Mouse (Mus musculus): ENCODE measurements around the gene Hdac7. TPM values are rescaled to one million over a fixed set of nuclear protein-coding genes. Genes with fewer than 3 reads are reported as not detected.

Gene Hdac7
- polyA plus RNA-seq, 1 experiment from 2014 or later, result 29.8 TPM

DNA sequence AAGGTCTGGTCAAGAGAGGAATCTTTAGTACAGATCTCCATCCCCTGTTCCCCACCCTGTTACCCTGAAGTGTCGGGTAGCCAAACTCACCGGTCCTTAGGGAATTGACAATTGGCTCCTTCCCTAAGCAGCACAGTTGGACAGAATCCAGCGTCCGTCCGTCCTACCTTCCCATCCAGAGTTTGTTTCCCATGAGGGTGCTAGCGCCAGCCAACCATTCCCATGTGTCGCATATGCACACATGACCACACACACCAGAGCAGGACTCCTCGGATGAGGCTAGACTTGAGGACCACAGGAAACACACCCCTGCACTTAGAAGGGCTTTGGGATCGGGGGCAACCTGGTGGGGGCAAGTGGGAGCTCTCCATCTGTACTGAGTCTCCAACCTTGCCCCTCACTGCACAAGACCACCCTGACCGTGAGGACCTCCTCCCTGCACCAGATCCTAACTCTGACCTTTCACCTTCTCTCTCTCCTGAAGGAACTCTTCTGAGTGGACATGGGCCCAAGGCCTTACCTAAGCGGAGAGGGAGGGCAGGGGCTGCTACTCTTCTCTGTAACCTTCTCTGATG is 53.1 kb downstream of the Hdac7 start:
- no peaks in the 10 kb centered on the region for H3K4me1 ChIP-seq (ENCODE audit: control insufficient read depth, insufficient read depth, low read length)
- H3K9ac ChIP-seq (replicated peaks; ENCODE audit: low read length), result no peak overlapping the region
- H3K27me3 ChIP-seq (ENCODE audit: control insufficient read depth, insufficient read depth, low read length), result no peaks in the 10 kb centered on the region
- WGBS, result 92% methylated on average over 11 of the region's 11 CpGs
- H3K9me3 ChIP-seq (ENCODE audit: control insufficient read depth, low read length), result no peaks in the 10 kb centered on the region
- H3K4me2 ChIP-seq (ENCODE audit: low read length), result no peak overlapping the region
- H3K27ac ChIP-seq (replicated peaks; ENCODE audit: low read depth, low read length), result no peak overlapping the region
- ATAC-seq (ENCODE audit: low FRiP score, low TSS enrichment), result no peak
- H3K36me3 ChIP-seq (ENCODE audit: control insufficient read depth, insufficient read depth, low read length), result peaks cover 50% of the 10 kb centered on the region
- no peak overlapping the region for H3K4me3 ChIP-seq (replicated peaks; ENCODE audit: low read depth, low read length)
- DNase-seq, result no peak

DNA sequence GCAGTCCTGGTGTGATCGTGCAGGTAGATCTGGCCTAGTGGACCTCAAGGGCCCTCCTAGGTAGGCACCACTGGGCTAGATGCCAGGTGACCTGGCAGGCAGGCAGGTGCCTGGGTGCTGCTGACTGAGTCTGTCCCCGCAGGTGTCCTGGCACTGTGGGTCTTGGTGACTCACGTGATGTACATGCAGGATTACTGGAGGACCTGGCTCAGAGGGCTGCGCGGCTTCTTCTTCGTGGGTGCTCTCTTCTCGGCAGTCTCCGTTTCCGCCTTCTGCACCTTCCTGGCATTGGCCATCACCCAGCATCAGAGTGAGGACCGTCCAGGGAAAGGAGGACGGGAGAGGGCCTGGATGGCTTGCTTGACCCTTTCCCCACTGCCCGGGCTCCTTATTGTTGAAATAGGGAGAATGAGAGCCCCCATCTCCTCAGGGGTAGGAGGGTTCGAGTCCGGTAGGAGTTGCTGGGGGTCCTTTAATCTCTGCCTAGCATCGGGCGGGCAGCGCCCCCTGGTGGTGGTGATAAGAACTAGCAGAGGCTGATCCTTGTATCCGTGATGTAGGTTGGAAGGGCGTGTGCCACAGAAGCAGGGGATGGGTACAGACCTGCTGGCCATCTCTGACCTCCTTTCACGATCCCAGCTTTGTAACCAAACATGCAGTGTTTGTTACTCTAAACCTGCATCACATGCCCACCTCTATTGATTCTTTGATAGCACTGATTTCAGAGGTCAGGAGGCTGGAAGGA is 54.4 kb downstream of the Hdac7 start:
- Histone ChIP-seq H3K9me3 (ENCODE audit: control insufficient read depth, low read length) (no peaks in the 10 kb centered on the region), H3K36me3 (ENCODE audit: control insufficient read depth, insufficient read depth, low read length) (peaks cover 37% of the 10 kb centered on the region), H3K27ac (replicated peaks; ENCODE audit: low read depth, low read length) (no peak overlapping the region), H3K4me2 (ENCODE audit: low read length) (no peak overlapping the region), H3K9ac (replicated peaks; ENCODE audit: low read length) (no peak overlapping the region), H3K27me3 (ENCODE audit: control insufficient read depth, insufficient read depth, low read length) (no peaks in the 10 kb centered on the region), H3K4me1 (ENCODE audit: control insufficient read depth, insufficient read depth, low read length) (peaks cover 4% of the 10 kb centered on the region), H3K4me3 (replicated peaks; ENCODE audit: low read depth, low read length) (no peak overlapping the region)
- 56% methylated on average over 20 of the region's 20 CpGs for WGBS
- DNase-seq (peak; percentile 76), ATAC-seq (ENCODE audit: low FRiP score, low TSS enrichment) (no peak)

DNA sequence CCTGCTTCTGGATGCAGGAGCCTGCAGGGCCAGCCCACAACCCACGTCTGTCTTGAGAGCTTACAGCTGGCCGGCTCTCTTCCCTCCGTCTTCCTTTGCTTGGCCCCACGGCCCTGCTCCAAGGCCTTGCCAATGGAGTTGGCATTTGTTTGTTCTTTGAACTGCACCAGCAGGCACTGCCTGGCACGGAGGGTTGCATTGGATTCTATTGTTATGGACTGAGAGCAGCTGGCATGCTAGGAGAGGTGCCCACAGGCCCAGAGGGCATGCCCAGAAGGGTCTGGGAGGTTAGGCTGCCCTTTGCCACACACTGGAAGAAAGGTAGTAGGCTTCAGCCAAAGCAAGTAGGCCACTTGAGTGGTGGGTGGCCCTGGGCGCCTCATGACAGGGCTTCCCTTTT is 55.5 kb downstream of the Hdac7 start:
- ATAC-seq (ENCODE audit: low FRiP score, low TSS enrichment) (no peak), DNase-seq (no peak)
- H3K36me3 ChIP-seq (ENCODE audit: control insufficient read depth, insufficient read depth, low read length), result peaks cover 29% of the 10 kb centered on the region
- H3K27ac ChIP-seq (replicated peaks; ENCODE audit: low read depth, low read length), result no peak overlapping the region
- no peak overlapping the region for H3K4me3 ChIP-seq (replicated peaks; ENCODE audit: low read depth, low read length)
- 63% methylated on average over 6 of the region's 6 CpGs for WGBS
- no peak overlapping the region for H3K9ac ChIP-seq (replicated peaks; ENCODE audit: low read length)
- H3K4me1 ChIP-seq (ENCODE audit: control insufficient read depth, insufficient read depth, low read length), result peaks cover 6% of the 10 kb centered on the region
- no peaks in the 10 kb centered on the region for H3K9me3 ChIP-seq (ENCODE audit: control insufficient read depth, low read length)
- no peaks in the 10 kb centered on the region for H3K27me3 ChIP-seq (ENCODE audit: control insufficient read depth, insufficient read depth, low read length)
- no peak overlapping the region for H3K4me2 ChIP-seq (ENCODE audit: low read length)

DNA sequence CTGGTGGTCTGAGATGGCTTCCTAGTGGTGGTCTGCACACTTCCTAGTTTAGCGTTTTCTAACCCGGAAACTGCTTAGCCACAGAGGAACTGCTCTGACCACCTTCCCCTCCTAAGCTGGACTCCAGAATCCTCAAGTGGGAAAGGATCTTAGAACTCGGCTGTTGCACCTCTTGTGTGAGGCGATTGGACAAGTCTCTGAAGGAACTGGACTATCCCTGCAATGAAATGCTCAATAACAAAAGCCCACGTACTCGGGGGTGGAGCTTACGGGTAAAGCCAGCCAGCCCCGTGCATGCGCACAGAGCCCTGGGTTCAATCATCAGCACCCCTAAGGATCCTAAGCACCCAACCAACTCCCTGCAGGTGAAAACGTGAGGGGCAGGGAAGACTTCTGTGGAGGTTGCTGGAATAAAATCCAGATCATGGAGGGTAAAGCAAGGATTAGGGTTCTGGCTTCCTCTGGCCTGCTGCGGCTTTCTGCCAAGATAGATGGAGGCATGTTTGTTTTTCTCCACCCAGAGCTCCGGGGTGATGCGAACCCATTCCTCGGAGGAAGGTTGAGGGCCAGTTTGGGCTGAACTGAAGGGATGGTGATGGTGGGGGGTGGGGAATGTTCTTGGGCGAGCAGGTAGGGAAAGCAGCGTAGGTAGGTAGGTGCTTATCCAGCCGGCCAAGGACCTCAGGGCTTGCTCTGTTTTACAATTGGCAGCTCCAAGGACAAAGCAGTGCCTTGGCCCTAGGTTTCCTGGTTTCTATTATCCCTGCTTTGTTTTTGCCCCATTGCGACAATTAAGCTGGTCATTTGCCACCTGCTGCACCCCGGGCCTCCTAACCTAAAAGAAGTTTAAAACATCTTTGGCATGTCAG is 56.3 kb downstream of the Hdac7 start:
- WGBS, result 77% methylated on average over 19 of the region's 19 CpGs
- peaks cover 6% of the 10 kb centered on the region for H3K4me1 ChIP-seq (ENCODE audit: control insufficient read depth, insufficient read depth, low read length)
- H3K9ac ChIP-seq (replicated peaks; ENCODE audit: low read length), result no peak overlapping the region
- ATAC-seq (ENCODE audit: low FRiP score, low TSS enrichment) (no peak), DNase-seq (no peak)
- H3K27me3 ChIP-seq (ENCODE audit: control insufficient read depth, insufficient read depth, low read length), result no peaks in the 10 kb centered on the region
- H3K27ac ChIP-seq (replicated peaks; ENCODE audit: low read depth, low read length), result no peak overlapping the region
- H3K9me3 ChIP-seq (ENCODE audit: control insufficient read depth, low read length), result no peaks in the 10 kb centered on the region
- H3K4me3 ChIP-seq (replicated peaks; ENCODE audit: low read depth, low read length), result no peak overlapping the region
- no peak overlapping the region for H3K4me2 ChIP-seq (ENCODE audit: low read length)
- H3K36me3 ChIP-seq (ENCODE audit: control insufficient read depth, insufficient read depth, low read length), result peaks cover 21% of the 10 kb centered on the region

DNA sequence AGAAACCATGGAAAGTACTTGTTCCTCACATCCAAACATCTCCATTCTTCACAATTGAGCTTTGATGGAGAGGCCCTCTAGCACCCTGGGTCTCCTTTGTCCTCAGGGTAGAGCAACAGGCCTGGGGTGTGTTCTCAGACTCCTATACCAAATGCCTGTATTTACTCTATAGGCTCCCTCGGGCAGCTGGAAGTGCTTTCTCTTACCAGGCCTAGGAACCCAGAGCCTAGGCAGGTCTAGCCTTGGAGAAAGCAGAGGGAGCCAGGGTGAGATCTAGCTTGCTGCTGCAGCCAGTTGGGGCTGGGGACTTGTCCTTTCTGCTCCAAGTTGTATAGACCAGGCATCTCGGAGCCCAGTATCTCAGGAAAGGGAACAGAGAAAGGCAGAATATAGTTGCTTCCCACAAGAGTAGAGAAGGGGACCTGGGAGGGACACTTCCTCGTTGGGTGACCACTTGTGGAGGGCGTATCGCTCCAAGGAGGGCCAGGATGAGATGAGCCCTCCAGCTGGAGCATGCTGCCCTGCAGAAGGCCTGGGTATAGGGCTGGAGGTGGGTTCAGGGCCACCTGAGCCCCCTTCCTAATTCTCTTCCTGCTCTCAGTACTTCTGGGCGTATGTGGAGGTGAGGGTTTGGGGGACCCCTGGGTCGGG is 57.0 kb downstream of the Hdac7 start:
- Histone ChIP-seq H3K27ac (replicated peaks; ENCODE audit: low read depth, low read length) (no peak overlapping the region), H3K4me3 (replicated peaks; ENCODE audit: low read depth, low read length) (no peak overlapping the region), H3K9me3 (ENCODE audit: control insufficient read depth, low read length) (no peaks in the 10 kb centered on the region), H3K36me3 (ENCODE audit: control insufficient read depth, insufficient read depth, low read length) (peaks cover 14% of the 10 kb centered on the region), H3K4me1 (ENCODE audit: control insufficient read depth, insufficient read depth, low read length) (peaks cover 8% of the 10 kb centered on the region), H3K4me2 (ENCODE audit: low read length) (no peak overlapping the region), H3K27me3 (ENCODE audit: control insufficient read depth, insufficient read depth, low read length) (no peaks in the 10 kb centered on the region), H3K9ac (replicated peaks; ENCODE audit: low read length) (no peak overlapping the region)
- ATAC-seq (ENCODE audit: low FRiP score, low TSS enrichment) (no peak), DNase-seq (no peak)
- 84% methylated on average over 7 of the region's 7 CpGs for WGBS

DNA sequence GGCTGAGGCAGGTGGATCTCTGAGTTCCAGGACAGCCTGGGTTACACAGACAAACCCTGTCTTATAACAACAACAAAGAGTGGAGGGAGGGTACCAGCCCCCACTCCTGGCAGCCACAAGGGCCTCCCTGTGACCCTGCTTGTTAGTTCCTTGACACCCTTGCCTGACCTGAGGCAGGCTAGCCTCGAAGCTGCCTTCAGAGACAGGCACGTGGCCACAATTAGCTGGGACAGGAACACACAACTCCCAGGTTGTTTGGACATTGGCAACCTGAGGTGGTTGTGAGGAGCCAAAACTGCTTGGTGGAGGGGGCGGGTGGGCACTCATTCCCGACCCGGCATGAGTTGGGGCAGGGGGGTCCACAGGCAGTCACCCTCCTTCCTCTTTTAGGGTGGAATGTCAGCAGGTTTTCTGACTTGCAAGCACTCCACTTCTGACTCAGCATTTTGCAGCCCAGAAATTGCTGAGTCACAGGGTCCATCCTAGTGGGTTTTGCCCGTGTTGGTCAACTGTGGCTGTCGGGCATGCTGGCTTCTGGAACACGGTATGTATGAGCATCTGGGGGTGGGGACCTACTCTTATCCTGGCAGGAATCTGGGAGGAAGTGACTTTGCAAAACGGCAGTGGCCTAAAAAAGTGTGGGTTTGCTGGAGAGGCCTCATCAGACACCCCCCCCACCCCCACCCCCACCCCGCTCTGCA is 57.7 kb downstream of the Hdac7 start:
- Histone ChIP-seq H3K27me3 (ENCODE audit: control insufficient read depth, insufficient read depth, low read length) (no peaks in the 10 kb centered on the region), H3K4me1 (ENCODE audit: control insufficient read depth, insufficient read depth, low read length) (peaks cover 11% of the 10 kb centered on the region), H3K27ac (replicated peaks; ENCODE audit: low read depth, low read length) (no peak overlapping the region), H3K9me3 (ENCODE audit: control insufficient read depth, low read length) (no peaks in the 10 kb centered on the region), H3K36me3 (ENCODE audit: control insufficient read depth, insufficient read depth, low read length) (peaks cover 7% of the 10 kb centered on the region; the same call in 1 of the 2 replicates), H3K9ac (replicated peaks; ENCODE audit: low read length) (no peak overlapping the region; the same call in 1 of the 2 replicates), H3K4me3 (replicated peaks; ENCODE audit: low read depth, low read length) (no peak overlapping the region), H3K4me2 (ENCODE audit: low read length) (no peak overlapping the region)
- no peak for DNase-seq
- 87% methylated on average over 10 of the region's 10 CpGs for WGBS
- ATAC-seq (ENCODE audit: low FRiP score, low TSS enrichment), result no peak

DNA sequence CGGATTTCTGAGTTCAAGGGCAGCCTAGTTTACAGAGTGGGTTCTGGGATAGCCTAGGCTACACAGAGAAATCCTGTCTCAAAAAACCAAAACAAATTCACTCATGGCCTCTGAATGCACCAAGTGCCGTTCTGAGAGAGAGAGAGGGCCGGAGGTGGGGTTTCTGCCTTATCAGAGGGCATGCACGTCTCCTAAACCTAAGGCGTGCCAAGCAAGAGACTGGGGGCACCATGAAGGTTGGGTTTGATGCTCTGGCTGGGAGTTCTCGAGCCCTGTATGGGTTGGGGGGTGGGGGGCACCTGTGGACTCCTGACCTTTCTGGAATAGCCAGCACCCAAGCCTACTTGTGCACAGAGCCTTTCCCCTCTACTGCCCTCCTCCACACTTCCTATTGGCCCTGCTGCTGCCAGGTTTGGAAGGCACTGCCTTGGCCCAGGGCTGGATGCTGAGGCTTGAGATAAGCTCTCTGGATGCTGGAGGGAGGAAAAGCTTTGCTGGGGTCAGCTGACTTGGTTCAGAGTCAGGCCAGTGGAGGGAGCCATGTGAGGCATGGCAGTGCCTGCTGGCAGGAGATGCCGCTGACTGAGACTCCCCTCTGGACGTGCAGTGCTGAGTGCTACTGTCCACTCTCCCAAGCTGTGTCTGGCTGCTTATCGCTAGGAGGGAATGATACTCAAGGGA is 58.4 kb downstream of the Hdac7 start:
- Histone ChIP-seq H3K36me3 (ENCODE audit: control insufficient read depth, insufficient read depth, low read length) (no peaks in the 10 kb centered on the region; the same call in 1 of the 2 replicates), H3K4me2 (ENCODE audit: low read length) (no peak overlapping the region), H3K4me3 (replicated peaks; ENCODE audit: low read depth, low read length) (no peak overlapping the region), H3K9ac (replicated peaks; ENCODE audit: low read length) (no peak overlapping the region; the same call in 1 of the 2 replicates), H3K27ac (replicated peaks; ENCODE audit: low read depth, low read length) (no peak overlapping the region), H3K9me3 (ENCODE audit: control insufficient read depth, low read length) (no peaks in the 10 kb centered on the region), H3K27me3 (ENCODE audit: control insufficient read depth, insufficient read depth, low read length) (no peaks in the 10 kb centered on the region), H3K4me1 (ENCODE audit: control insufficient read depth, insufficient read depth, low read length) (peaks cover 11% of the 10 kb centered on the region)
- WGBS, result 87% methylated on average over 9 of the region's 9 CpGs
- no peak for DNase-seq
- ATAC-seq (ENCODE audit: low FRiP score, low TSS enrichment), result no peak

Data from midbrain, embryonic 14.5 days (tissue).